Mouse (Mus musculus) spleen, adult 2 months (tissue): ENCODE measurements around the gene Ptprm. TPM values are rescaled to one million over a fixed set of nuclear protein-coding genes. Genes with fewer than 3 reads are reported as not detected.
"Not testable (repeated sequence)": the region's sequence is repeated elsewhere in the genome, so short reads cannot be mapped to it uniquely, and the experiment has no call there.

Source experiments
- DNase-seq, 2 experiments: peaks; one replicate each; pipeline versions ENCODE4 v3.0.0 to v3.0.0-alpha.2; 2012 to 2021; ENCODE audit warnings: low spot score in 2 of 2, low read depth in 1 of 2
- H3K27ac ChIP-seq: fragments of 200-500 bp; 2 replicates; pipeline ENCODE4 v1.5.1; 2012; ENCODE audit warnings: low read length, inconsistent platforms; ENCODE audit not compliant: insufficient read depth
- H3K27me3 ChIP-seq: fragments of 200-500 bp; 2 replicates; pipeline ENCODE4 v1.6.1; 2012; ENCODE audit warnings: mild to moderate bottlenecking, moderate library complexity, low read length, inconsistent platforms; ENCODE audit not compliant: control insufficient read depth, insufficient read depth
- H3K36me3 ChIP-seq: fragments of 200-500 bp; 2 replicates; pipeline ENCODE4 v1.6.1; 2012; ENCODE audit warnings: mild to moderate bottlenecking, low read length, inconsistent platforms; ENCODE audit not compliant: control insufficient read depth, insufficient read depth
- H3K4me1 ChIP-seq: fragments of 200-500 bp; 2 replicates; pipeline ENCODE4 v1.6.1; 2011; ENCODE audit warnings: inconsistent platforms; ENCODE audit not compliant: control insufficient read depth, insufficient read depth, insufficient read length
- H3K4me3 ChIP-seq: fragments of 200-500 bp; 2 replicates; pipeline ENCODE4 v1.5.1; 2011; ENCODE audit warnings: mild to moderate bottlenecking, inconsistent platforms; ENCODE audit not compliant: insufficient read depth, insufficient read length; ENCODE audit errors: extremely low read depth
- CTCF ChIP-seq: fragments of 200-500 bp; IDR thresholded peaks from 2 replicates; pipeline ENCODE4 v1.5.1; 2011; ENCODE audit warnings: mild to moderate bottlenecking, inconsistent platforms; ENCODE audit not compliant: insufficient read depth, insufficient read length, insufficient replicate concordance; ENCODE audit errors: extremely low read depth
- POLR2A ChIP-seq: fragments of 200-500 bp; IDR thresholded peaks from 2 replicates; pipeline ENCODE4 v1.6.1; 2011; ENCODE audit warnings: low read depth, low read length, inconsistent platforms
- WGBS: fragments of 180-500 bp; shearing (Covaris S2); methylation state at CpG from one replicate; pipeline ENCODE4 v1.1.7; 2018; 5-methylcytosine and 5-hydroxymethylcytosine counted together
- polyA plus RNA-seq: library from polyadenylated mRNA; depleted of rRNA; stranded (reverse); fragments of >200 nt; gene quantifications from 2 replicates; pipeline ENCODE4 v1.2.3, GENCODE M21; 2012

Ptprm gene
- polyA plus RNA-seq, 1 experiment: 5.0 TPM

DNA sequence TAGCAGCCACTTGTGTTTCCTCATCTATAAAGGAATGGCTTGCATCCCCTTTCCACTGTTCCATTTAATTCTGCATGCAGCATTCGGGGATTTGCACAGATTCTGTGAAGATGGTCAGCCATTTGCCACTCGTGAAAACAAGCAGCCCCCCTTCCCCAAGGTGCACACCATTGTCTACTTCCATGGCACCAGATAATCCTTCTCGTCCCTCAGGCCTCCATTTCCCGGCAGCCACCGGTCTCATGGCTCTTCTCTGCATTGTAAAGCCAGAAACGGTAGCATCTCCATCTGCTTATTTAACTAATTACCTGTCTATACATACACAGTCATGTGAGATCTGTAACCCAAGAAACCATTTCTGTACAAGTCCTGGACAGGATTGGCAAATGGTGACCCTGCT is 501.8 kb downstream of the Ptprm start:
- no peaks in the 10 kb centered on the region for H3K36me3 ChIP-seq
- no peak overlapping the region for H3K27ac ChIP-seq
- no peak for DNase-seq
- TF ChIP-seq CTCF: no peak
- no peak for TF ChIP-seq POLR2A
- H3K4me3 ChIP-seq: no peak overlapping the region
- H3K27me3 ChIP-seq: no peaks in the 10 kb centered on the region
- WGBS: 88% methylated on average over 6 of the region's 6 CpGs
- H3K4me1 ChIP-seq: no peaks in the 10 kb centered on the region

DNA sequence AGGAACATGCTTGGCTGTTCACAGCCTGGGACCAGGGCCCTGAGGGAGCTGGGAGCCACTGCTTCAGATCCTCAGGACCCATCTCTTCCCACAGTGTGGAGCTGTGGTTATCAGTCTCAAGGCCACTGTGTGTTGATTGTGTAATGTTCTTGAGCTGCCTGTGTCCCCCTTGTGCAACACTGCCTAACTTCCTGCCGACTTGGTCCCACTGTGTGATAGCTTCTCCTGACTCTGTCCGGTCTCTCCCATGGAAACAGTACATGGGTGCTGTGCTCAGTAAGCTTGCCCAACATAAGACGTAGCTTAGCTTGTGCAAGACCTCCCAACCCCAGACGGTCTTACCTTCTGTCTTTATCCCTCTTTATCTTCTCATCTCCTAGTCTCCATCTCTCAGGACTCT is 507.2 kb downstream of the Ptprm start:
- not testable (repeated sequence) for H3K27ac ChIP-seq, DNase-seq
- WGBS: 87% methylated on average over 4 of the region's 4 CpGs

DNA sequence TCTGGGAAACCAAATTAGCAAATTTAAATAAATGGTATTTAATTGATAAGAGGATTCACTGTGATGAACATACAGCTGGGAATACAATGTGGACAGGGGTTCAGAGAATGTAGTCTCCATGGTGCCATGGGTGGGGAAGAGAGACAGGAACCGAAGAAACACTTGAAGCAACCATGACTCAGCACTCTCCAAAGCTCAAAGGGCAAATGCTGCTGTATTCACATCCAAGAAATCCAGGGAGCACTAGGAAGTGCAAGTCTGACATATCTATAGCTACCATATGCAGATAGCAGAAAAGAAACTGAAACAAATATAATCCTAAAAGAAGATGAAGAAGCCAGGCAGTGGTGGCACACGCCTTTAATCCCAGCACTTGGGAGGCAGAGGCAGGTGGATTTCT is 531.9 kb downstream of the Ptprm start:
- whole genome bisulfite sequencing: 60% methylated on average over 2 of the region's 2 CpGs
- Histone ChIP-seq H3K36me3 (no peaks in the 10 kb centered on the region), H3K4me1 (no peaks in the 10 kb centered on the region), H3K4me3 (no peak overlapping the region), H3K27me3 (no peaks in the 10 kb centered on the region), H3K27ac (no peak overlapping the region)
- DNase-seq: no peak
- no peak for TF ChIP-seq CTCF
- TF ChIP-seq POLR2A: no peak

More for the DNA sequence above, 507.2 kb downstream of the Ptprm start:
- H3K27me3 ChIP-seq, H3K4me3 ChIP-seq, H3K36me3 ChIP-seq, H3K4me1 ChIP-seq: not testable (repeated sequence)

DNA sequence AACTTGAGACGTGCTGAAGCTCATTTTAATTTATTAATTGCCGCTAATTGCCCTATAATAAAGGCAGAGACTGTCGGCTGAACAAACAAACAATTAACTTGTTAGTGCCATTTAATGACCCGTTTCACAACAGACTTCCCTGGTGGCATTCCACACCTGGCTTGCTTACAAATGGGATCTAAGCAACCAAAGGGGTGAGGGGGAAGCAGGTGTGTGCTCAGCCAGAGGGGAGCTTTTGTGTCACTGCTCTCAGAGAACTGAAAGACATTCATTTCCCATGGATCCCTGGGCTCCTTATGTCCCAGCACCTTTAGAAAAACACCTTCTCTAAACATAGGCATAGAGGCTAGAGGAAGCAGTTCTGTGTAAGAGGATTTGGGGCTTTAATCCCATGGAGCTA is 536.9 kb downstream of the Ptprm start:
- Histone ChIP-seq H3K4me1 (no peaks in the 10 kb centered on the region), H3K27ac (no peak overlapping the region), H3K4me3 (no peak overlapping the region), H3K36me3 (no peaks in the 10 kb centered on the region), H3K27me3 (no peaks in the 10 kb centered on the region)
- 86% methylated on average over 4 of the region's 4 CpGs for WGBS
- DNase-seq: no peak
- no peak for TF ChIP-seq POLR2A
- TF ChIP-seq CTCF: no peak

DNA sequence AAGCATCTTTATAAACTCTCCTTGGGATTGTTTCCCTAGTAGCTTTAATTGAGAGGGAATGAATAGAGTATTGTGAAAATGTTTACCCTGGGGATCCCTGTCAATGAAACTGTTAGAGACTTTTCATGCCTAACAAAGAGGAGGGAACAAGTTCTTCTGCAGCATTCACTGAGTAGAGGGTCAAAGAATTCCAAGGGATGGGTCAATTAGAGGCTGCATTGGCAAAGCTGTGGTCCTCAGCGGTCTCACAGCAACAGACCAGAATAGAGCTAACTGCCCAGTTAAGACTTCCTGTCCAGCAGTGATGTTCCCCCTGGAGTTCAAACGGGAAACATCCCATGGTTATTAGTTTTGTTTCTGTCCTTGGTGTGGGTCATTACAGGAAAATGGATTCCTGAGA is 538.3 kb downstream of the Ptprm start:
- Histone ChIP-seq H3K36me3 (no peaks in the 10 kb centered on the region), H3K27me3 (no peaks in the 10 kb centered on the region), H3K4me1 (no peaks in the 10 kb centered on the region), H3K27ac (no peak overlapping the region), H3K4me3 (no peak overlapping the region)
- no peak for TF ChIP-seq POLR2A
- TF ChIP-seq CTCF: no peak
- no peak for DNase-seq
- WGBS: 72% methylated on average over 2 of the region's 2 CpGs

DNA sequence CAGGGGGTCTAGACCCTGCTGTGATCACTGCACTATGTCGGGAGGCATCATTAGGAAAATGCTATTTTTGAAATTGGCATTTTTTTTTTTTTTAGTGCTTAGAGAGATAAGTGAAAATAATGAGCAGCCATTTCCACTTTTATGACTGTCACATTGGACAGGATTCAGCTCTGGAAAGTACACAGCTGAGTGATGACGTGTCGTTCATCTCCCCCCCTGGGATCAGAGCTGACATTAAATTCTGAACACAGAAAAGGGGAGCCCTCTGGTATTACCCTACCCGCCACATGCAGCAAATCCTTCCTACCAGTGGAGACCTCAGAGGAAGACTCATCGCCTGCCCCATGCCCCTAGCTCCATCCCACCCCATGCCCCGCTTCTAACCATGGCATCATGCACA is 540.5 kb downstream of the Ptprm start:
- Histone ChIP-seq H3K4me1 (no peaks in the 10 kb centered on the region), H3K4me3 (no peak overlapping the region), H3K36me3 (no peaks in the 10 kb centered on the region), H3K27ac (no peak overlapping the region), H3K27me3 (no peaks in the 10 kb centered on the region)
- 87% methylated on average over 6 of the region's 6 CpGs for WGBS
- TF ChIP-seq POLR2A (no peak), CTCF (no peak)
- DNase-seq: no peak

DNA sequence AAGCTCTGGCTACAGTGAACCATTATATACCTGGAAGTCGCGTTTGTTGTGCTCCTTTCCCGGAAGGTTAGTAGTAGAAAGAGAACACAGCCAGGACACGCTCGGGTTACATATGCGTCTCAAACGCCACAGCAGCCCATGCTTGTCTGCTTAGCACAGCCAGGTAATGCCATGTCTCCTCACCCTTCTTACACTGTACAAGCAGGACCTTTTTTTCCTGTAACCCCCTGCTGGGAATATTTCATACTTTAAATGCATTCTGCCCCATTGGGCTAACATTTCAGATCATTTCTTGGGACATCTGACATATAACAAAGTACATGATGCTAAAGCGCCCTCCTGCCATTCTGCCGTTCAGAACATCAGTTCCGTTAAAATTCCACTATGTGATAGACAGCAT is 540.9 kb downstream of the Ptprm start:
- H3K4me1 ChIP-seq: no peaks in the 10 kb centered on the region
- no peak overlapping the region for H3K4me3 ChIP-seq
- no peak for TF ChIP-seq CTCF
- no peak for TF ChIP-seq POLR2A
- DNase-seq: no peak
- H3K27ac ChIP-seq: no peak overlapping the region
- no peaks in the 10 kb centered on the region for H3K36me3 ChIP-seq
- no peaks in the 10 kb centered on the region for H3K27me3 ChIP-seq
- 94% methylated on average over 10 of the region's 10 CpGs for WGBS
